Mouse (Mus musculus): ENCODE measurements around the gene Tspan7.

- TF ChIP-seq POLR2A (IDR thresholded peaks at IDR 0.05; ENCODE audit: insufficient read depth, low read depth, low read length) (no peak), CTCF (IDR thresholded peaks at IDR 0.05) (no peak), EP300 (IDR thresholded peaks at IDR 0.05; ENCODE audit: insufficient read depth, low read depth, low read length) (no peak)
Measured at GRCm38 (mm10) chrX:10479031-10479886, 5.7 kb upstream of the Tspan7 start.
